Mouse (Mus musculus) spleen, adult 2 months (tissue): ENCODE measurements around the gene Mcl1.

Source experiments
- CTCF ChIP-seq: fragments of 200-500 bp; IDR thresholded peaks from 2 replicates; pipeline ENCODE4 v1.5.1; 2011; ENCODE audit warnings: mild to moderate bottlenecking, inconsistent platforms; ENCODE audit not compliant: insufficient read depth, insufficient read length, insufficient replicate concordance; ENCODE audit errors: extremely low read depth
- POLR2A ChIP-seq: fragments of 200-500 bp; IDR thresholded peaks from 2 replicates; pipeline ENCODE4 v1.6.1; 2011; ENCODE audit warnings: low read depth, low read length, inconsistent platforms

GRCm38 (mm10) chr3:95623551-95623950 is 35.0 kb upstream of the Mcl1 start:
- TF ChIP-seq POLR2A (no peak), CTCF (no peak)
